Mouse (Mus musculus): ENCODE measurements around the gene Neurod1.

Neurod1 gene

GRCm38 (mm10) chr2:79456575-79457349, at the start of gene Neurod1, which contains the start of gene Cerkl:
Gene Neurod1, minus strand, starts transcription at chr2:79456751.
Gene Cerkl, minus strand, starts transcription at chr2:79456785.
- DNase-seq (ENCODE audit: low spot score), result no peak

GRCm38 (mm10) chr2:79498990-79499755, 42.6 kb upstream of the Neurod1 start:
- DNase-seq (ENCODE audit: low spot score), result peak; percentile 47

GRCm38 (mm10) chr2:79485127-79485526, 28.6 kb upstream of the Neurod1 start:
- no peak for DNase-seq (ENCODE audit: low spot score)

GRCm38 (mm10) chr2:79482511-79482910, 26.0 kb upstream of the Neurod1 start:
- DNase-seq (ENCODE audit: low spot score), result no peak

- no peak for DNase-seq (ENCODE audit: low spot score)
Observed at GRCm38 (mm10) chr2:79462411-79462810, 5.9 kb upstream of the Neurod1 start.

GRCm38 (mm10) chr2:79461861-79462260, 5.3 kb upstream of the Neurod1 start:
- DNase-seq (ENCODE audit: low spot score), result no peak

GRCm38 (mm10) chr2:79460586-79460985, 4.0 kb upstream of the Neurod1 start:
- no peak for DNase-seq (ENCODE audit: low spot score)

GRCm38 (mm10) chr2:79460107-79460506, 3.6 kb upstream of the Neurod1 start:
- DNase-seq (ENCODE audit: low spot score), result no peak

GRCm38 (mm10) chr2:79459061-79460045, 2.8 kb upstream of the Neurod1 start:
- DNase-seq (ENCODE audit: low spot score), result no peak

GRCm38 (mm10) chr2:79457932-79458331, 1.4 kb upstream of the Neurod1 start:
- DNase-seq (ENCODE audit: low spot score), result no peak

- DNase-seq (ENCODE audit: low spot score), result no peak
Observed at GRCm38 (mm10) chr2:79457434-79457833, 883 bp upstream of the Neurod1 start.

- DNase-seq (ENCODE audit: low spot score), result no peak
Observed at GRCm38 (mm10) chr2:79455646-79456045, 905 bp downstream of the Neurod1 start.

- DNase-seq (ENCODE audit: low spot score), result no peak
Observed at GRCm38 (mm10) chr2:79454786-79455446, 1.6 kb downstream of the Neurod1 start.

GRCm38 (mm10) chr2:79453901-79454781, 2.4 kb downstream of the Neurod1 start:
- DNase-seq (ENCODE audit: low spot score), result no peak

GRCm38 (mm10) chr2:79451438-79451837, 5.1 kb downstream of the Neurod1 start:
- no peak for DNase-seq (ENCODE audit: low spot score)

GRCm38 (mm10) chr2:79450684-79451394, 5.7 kb downstream of the Neurod1 start:
- no peak for DNase-seq (ENCODE audit: low spot score)

GRCm38 (mm10) chr2:79449371-79449770, 7.2 kb downstream of the Neurod1 start:
- no peak for DNase-seq (ENCODE audit: low spot score)

GRCm38 (mm10) chr2:79447198-79447597, 9.4 kb downstream of the Neurod1 start:
- no peak for DNase-seq (ENCODE audit: low spot score)

- no peak for DNase-seq (ENCODE audit: low spot score)
Observed at GRCm38 (mm10) chr2:79443861-79444620, 12.5 kb downstream of the Neurod1 start.

Measured in left cerebral cortex, adult 11 months (tissue).